Comparison of ENCODE assay signal across 37 mouse cellular contexts in genomic region chr13:98743214-98743613, GRCm38 (mm10). TPM values are rescaled to one million over a fixed set of nuclear protein-coding genes. Genes with fewer than 3 reads are reported as not detected.
"Had no signal": no experiment of that assay in that cellular context is flagged by ENCODE, and none has a peak within 500 bp of the region (broad histone marks: within the 10 kb centered on the region; RNA-seq: fewer than 3 reads in every experiment).

No protein-coding gene starts in this region.

- ATAC-seq: lung, postnatal 0 days; midbrain, embryonic 13.5 days; midbrain, embryonic 15.5 days; midbrain, embryonic 16.5 days had no signal

- H3K27me3 ChIP-seq: limb, embryonic 12.5 days; limb, embryonic 13.5 days; limb, embryonic 15.5 days; liver, embryonic 13.5 days; liver, embryonic 15.5 days; lung, embryonic 15.5 days; megakaryocyte, embryonic 14.5 days; midbrain, embryonic 12.5 days; midbrain, embryonic 13.5 days; midbrain, embryonic 15.5 days had no signal

- H3K27ac ChIP-seq: left cerebral cortex, adult 2 months; limb, embryonic 10.5 days; limb, embryonic 12.5 days; limb, embryonic 13.5 days; limb, embryonic 15.5 days; liver, embryonic 13.5 days; liver, embryonic 14.5 days; liver, embryonic 15.5 days; lung, embryonic 15.5 days; macrophage; midbrain, embryonic 10.5 days; midbrain, embryonic 12.5 days; midbrain, embryonic 13.5 days; midbrain, embryonic 15.5 days had no signal

- H3K9me3 ChIP-seq: limb, embryonic 10.5 days; limb, embryonic 12.5 days; limb, embryonic 13.5 days; limb, embryonic 15.5 days; liver, embryonic 13.5 days; liver, embryonic 15.5 days; lung, embryonic 15.5 days; megakaryocyte, embryonic 14.5 days; midbrain, embryonic 10.5 days; midbrain, embryonic 12.5 days; midbrain, embryonic 13.5 days; midbrain, embryonic 15.5 days had no signal

- H3K4me3 ChIP-seq: left cerebral cortex, adult 2 months; limb, embryonic 10.5 days; limb, embryonic 12.5 days; limb, embryonic 13.5 days; limb, embryonic 15.5 days; liver, embryonic 13.5 days; liver, embryonic 15.5 days; lung, embryonic 15.5 days; megakaryocyte, embryonic 14.5 days; midbrain, embryonic 10.5 days; midbrain, embryonic 12.5 days; midbrain, embryonic 13.5 days; midbrain, embryonic 15.5 days; myocyte had no signal

- DNase-seq: left cerebral cortex, postnatal 4 days; liver, embryonic 13.5 days; lung, adult 18-20 months; lung, adult 2 months; lung, embryonic 14.5 days; lung, postnatal 10 days; lung, postnatal 14 days; lung, postnatal 36 days; lung, postnatal 4 days; midbrain, embryonic 14.5 days had no signal

- H3K4me1 ChIP-seq: limb, embryonic 10.5 days; limb, embryonic 12.5 days; limb, embryonic 13.5 days; limb, embryonic 15.5 days; lung, embryonic 15.5 days; megakaryocyte, embryonic 14.5 days; midbrain, embryonic 10.5 days; midbrain, embryonic 12.5 days; midbrain, embryonic 13.5 days; midbrain, embryonic 15.5 days had no signal

- H3K9ac ChIP-seq: limb, embryonic 12.5 days; limb, embryonic 13.5 days; limb, embryonic 15.5 days; liver, embryonic 13.5 days; liver, embryonic 14.5 days; liver, embryonic 15.5 days; lung, embryonic 14.5 days; lung, embryonic 15.5 days; midbrain, embryonic 12.5 days; midbrain, embryonic 13.5 days; midbrain, embryonic 15.5 days had no signal

- H3K4me2 ChIP-seq: limb, embryonic 12.5 days; limb, embryonic 13.5 days; limb, embryonic 15.5 days; liver, embryonic 11.5 days; liver, embryonic 15.5 days; lung, embryonic 14.5 days; lung, embryonic 15.5 days; midbrain, embryonic 11.5 days; midbrain, embryonic 12.5 days; midbrain, embryonic 13.5 days; midbrain, embryonic 15.5 days had no signal

RNA-seq across cellular contexts. Expression of gene Tmem171, which starts 48.6 kb away (rescaled TPM):
- total RNA-seq: left cerebral cortex, postnatal 25 days; left cerebral cortex, postnatal 36 days; liver, adult 2 months; megakaryocyte, adult 5-6 weeks; midbrain, postnatal 0 days; monocyte, adult 5-6 weeks had no signal
- polyA plus RNA-seq: limb, embryonic 10.5 days; limb, embryonic 11.5 days; liver, embryonic 13.5 days; midbrain, embryonic 10.5 days; midbrain, embryonic 11.5 days; midbrain, embryonic 12.5 days; midbrain, embryonic 13.5 days; midbrain, embryonic 14.5 days; midbrain, embryonic 15.5 days; midbrain, embryonic 16.5 days; midbrain, postnatal 0 days; neural tube, embryonic 11.5 days had no signal
